Mouse (Mus musculus) brown adipose tissue, adult 24 weeks (tissue): ENCODE measurements around the gene Lrrc37a. TPM values are rescaled to one million over a fixed set of nuclear protein-coding genes. Genes with fewer than 3 reads are reported as not detected.
"Not testable (repeated sequence)": the region's sequence is repeated elsewhere in the genome, so short reads cannot be mapped to it uniquely, and the experiment has no call there.

Source experiments
- H3K27ac ChIP-seq: fragments of 200-500 bp; replicated peaks from 2 replicates; pipeline ENCODE4 v1.5.1; 2012; ENCODE audit warnings: low read depth, mild to moderate bottlenecking, low read length
- H3K4me1 ChIP-seq: fragments of 200-500 bp; 2 replicates; pipeline ENCODE4 v1.6.1; 2012; ENCODE audit warnings: low read length, mixed read lengths; ENCODE audit not compliant: control insufficient read depth, insufficient read depth, insufficient read length
- H3K4me3 ChIP-seq: fragments of 200-500 bp; 2 replicates; pipeline ENCODE4 v1.5.1; 2012; ENCODE audit warnings: low read depth, mild to moderate bottlenecking, low read length, moderate library complexity; ENCODE audit not compliant: insufficient read depth
- polyA plus RNA-seq: library from polyadenylated mRNA; stranded (reverse); fragments of >200 nt; gene quantifications from 2 replicates; pipeline ENCODE4 v1.2.4, GENCODE M21; 2012; ENCODE audit not compliant: missing spikeins, insufficient read depth, insufficient read length

Gene Lrrc37a
- not detected in 2 replicates for polyA plus RNA-seq

DNA sequence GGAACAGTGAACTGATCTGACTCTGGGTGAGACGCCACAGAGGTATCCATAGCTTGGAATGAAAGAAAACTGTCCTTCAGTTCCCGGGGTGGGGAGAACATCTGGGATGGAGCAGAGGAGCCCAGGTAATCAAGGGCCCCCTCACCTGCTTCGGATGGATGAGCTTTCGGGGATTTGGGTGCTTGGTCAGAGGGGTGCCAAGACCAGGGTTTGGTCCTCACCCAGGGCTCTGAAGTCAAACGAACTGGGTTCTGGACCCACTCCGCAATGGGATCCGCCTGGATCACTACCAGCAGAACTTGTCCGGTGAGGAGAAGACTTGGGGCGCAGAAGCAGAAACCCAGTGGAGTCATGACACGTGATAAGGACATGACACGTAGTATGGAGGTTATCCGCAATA is at the start of gene Lrrc37a:
TSS of gene Lrrc37a (minus strand) at position 101 of the 400 bp plus-strand sequence.
- Histone ChIP-seq H3K4me1 (no peaks in the 10 kb centered on the region), H3K4me3 (no peak within 1 kb of the TSS), H3K27ac (no peak within 1 kb of the TSS)

DNA sequence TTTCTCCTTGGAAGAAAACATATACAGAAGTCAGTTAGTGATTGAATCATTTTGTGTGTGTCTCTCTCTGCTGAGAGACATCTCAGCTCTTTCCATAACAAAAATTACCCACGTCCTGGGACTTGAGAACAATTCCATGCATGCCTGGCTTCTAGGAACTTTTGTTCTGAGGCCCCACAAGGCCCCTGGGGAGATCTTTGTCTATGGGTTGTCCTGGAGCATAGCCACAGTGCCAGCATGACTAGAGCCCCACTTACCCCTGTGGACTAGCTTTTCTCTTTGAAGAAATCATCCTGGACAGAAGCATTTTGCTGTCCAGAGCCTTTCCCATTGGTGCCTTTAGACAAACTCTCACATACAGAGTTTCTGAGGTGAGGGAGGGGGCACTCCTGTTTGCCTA is 30.6 kb upstream of the Lrrc37a start:
- not testable (repeated sequence) for H3K4me1 ChIP-seq, H3K27ac ChIP-seq, H3K4me3 ChIP-seq

DNA sequence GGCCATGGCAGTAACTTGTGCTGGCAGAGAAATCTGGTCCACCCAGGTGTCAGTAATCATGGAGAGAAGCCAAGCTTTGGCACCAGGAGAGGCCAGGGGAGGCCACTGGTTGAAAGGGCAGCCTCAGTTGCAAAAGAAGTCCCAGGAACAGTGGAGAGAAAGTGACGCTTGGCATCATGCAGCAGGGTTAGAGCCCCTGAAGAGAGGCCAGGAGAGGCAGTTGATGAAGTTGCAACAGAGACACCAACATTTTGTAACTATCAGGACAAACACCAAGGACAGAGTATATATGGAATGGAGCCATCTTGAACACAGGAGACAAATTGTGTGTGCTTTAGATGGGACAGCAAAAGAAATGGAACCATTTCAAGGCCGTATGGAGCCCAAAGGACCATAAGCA is 7.7 kb upstream of the Lrrc37a start:
- H3K4me1 ChIP-seq, result 0 out of 2 replicates have a peak, but pooled peaks cover 2% of the 10 kb centered on the region
- no peak overlapping the region; the same call in 1 of the 2 replicates for H3K27ac ChIP-seq
- H3K4me3 ChIP-seq, result no peak overlapping the region

DNA sequence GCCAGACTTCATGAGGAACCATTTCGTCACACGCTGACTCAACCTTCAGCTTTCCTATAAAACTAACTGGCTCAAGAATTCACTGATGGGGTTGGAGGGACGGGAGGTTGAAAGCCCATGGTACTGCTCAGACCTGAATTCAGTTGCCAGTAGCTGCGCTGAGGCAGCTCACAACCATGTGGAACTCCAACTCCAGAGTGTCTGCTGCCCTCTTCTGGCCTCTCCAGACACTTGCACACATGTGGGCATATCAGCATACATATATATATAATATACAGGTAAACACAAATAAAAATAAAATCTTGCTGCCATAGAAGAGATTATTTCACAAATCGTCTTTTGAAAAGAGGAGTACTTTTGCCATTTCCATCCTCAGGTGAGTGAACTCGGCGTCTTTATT is 40.0 kb downstream of the Lrrc37a start:
- H3K4me3 ChIP-seq, result no peak overlapping the region
- H3K4me1 ChIP-seq, result no peaks in the 10 kb centered on the region
- H3K27ac ChIP-seq, result no peak overlapping the region

DNA sequence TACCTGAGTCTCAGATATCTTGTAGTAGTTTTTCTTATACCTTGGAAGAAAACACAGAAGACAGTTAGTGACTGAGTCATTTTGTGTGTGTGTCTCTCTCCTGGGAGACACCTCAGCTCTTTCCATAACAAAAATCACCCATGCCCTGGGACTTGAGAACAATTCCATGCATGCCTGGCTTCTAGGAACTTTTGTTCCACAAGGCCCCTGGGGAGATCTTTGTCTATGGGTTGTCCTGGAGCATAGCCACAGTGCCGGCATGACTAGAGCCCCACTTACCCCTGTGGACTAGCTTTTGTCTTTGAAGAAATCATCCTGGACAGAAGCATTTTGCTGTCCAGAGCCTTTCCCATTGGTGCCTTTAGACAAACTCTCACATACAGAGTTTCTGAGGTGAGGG is 53.3 kb downstream of the Lrrc37a start:
- not testable (repeated sequence) for H3K4me3 ChIP-seq, H3K4me1 ChIP-seq, H3K27ac ChIP-seq

DNA sequence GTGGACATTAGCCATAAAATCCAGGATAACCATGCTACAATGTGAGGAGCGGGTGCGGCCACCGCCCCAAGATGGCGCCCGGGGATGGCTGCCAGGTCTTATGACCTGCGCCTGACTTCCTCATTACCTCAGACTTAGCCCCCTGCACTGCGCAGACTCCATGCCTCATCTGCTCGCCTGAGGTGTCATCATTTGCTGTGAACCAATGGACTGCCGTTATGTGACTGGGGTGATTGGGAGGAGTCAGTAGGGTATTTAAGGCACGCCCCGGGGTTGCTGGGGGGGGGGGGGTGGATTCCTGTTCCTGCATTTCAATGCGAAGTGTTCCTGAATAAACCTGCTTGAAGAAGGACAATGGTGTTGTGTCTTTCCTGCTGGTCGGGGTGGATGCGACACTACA is 54.7 kb downstream of the Lrrc37a start:
- not testable (repeated sequence) for H3K4me3 ChIP-seq, H3K27ac ChIP-seq, H3K4me1 ChIP-seq

DNA sequence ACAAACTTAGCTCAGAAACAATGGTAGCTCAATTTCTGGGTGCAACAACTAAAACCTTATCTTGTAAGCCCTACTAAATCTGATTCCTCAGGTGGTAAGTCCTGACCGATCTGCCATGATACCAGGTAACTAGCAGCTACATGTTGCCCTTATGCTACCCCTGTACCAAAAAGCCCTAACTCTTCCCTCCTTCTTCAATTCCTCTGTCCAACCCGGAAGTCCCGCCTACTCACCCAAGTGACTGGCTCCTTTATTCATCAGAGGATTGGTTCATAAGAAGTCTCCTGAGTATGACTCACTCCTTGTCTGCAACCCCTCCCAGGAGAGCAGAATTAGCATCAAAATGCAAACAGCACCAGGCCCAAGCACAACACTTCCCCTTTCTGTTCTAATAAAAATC is 60.7 kb downstream of the Lrrc37a start:
- no peaks in the 10 kb centered on the region for H3K4me1 ChIP-seq
- no peak overlapping the region for H3K4me3 ChIP-seq
- H3K27ac ChIP-seq, result 0 out of 2 replicates have a peak overlapping the region, but pooled peaks have one; percentile 17

DNA sequence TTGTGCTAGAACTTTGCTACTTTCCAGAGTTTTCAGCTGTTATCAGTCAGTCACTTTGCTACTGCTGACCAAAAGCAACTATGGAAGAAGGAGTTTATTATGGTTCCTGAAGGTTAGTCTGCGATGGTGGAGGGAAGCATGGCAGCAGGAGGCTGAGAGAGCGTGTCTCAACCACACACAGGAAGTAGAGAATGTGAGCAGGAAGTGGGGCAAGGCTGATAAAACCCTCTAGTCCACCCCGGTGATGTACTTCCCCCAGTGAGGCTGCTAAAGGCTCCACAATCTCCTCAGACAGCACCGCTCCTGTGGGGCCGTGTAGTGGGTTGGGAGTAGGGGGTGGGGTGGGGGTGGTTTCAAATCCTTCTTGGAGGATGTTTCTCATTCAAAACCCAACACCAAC is 68.1 kb downstream of the Lrrc37a start:
- Histone ChIP-seq H3K27ac (no peak overlapping the region), H3K4me3 (no peak overlapping the region), H3K4me1 (no peaks in the 10 kb centered on the region)

DNA sequence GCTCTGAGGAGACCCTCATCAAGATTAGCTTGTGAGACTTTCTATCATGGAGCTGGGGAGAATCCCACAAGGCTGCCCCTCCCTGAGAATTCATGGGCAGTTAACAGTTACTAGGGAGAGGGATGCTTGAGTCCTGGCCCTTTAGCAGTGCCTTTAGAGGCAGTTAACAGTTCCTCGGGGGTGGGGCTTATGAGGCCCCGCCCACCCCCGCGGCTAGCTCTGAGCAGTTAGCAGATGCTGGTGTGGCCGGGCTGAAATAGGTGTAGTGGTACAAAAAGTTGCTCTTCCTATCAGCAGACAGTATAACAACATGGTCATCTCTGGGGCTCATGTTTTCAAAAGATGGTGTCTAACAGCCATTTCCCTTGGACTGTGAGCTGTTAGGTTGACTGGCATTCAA is 79.4 kb downstream of the Lrrc37a start:
- H3K4me1 ChIP-seq, result 0 out of 2 replicates have a peak, but pooled peaks cover 2% of the 10 kb centered on the region
- no peak overlapping the region for H3K4me3 ChIP-seq
- no peak overlapping the region for H3K27ac ChIP-seq

DNA sequence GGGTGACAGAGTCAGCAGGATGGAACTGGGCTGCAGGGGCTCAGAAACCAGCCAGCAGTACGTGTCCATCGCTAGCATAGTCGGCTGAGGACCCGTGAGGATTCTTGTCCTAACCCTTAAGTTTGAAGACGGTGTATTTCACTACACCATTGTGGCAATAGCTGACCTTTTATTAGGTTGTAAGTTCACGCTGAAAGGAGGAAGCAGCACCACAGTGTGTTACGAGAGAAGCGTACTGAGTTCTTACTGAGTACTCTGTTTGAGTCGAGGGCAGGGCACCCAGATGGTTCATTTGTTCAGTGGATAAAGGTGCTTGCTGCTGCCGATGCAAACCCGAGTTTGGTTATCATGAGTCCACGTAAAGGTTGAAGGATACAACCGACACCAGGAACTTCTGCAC is 84.7 kb downstream of the Lrrc37a start:
- Histone ChIP-seq H3K4me3 (no peak overlapping the region), H3K27ac (no peak overlapping the region), H3K4me1 (no peaks in the 10 kb centered on the region; the same call in 1 of the 2 replicates)

DNA sequence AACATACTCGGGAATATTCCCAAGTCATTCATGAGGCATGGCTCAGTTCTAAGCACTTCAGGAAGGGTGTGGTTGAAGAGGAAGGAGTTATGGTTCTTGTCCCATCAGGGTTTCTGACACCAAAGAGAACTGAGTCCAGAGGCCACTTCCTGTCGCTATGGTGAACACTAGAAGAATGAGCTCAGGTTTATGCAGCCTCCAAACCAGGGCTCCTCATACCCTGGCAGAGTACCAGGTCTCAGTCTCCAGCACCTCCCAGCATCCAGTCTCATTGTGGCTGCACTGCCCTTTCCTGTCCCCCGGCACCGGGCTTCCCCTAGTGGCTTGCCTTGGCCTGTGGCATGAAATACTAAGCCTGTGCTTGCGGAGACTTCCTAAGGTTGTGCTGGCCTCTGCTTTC is 85.2 kb downstream of the Lrrc37a start:
- Histone ChIP-seq H3K27ac (no peak overlapping the region), H3K4me3 (no peak overlapping the region)

DNA sequence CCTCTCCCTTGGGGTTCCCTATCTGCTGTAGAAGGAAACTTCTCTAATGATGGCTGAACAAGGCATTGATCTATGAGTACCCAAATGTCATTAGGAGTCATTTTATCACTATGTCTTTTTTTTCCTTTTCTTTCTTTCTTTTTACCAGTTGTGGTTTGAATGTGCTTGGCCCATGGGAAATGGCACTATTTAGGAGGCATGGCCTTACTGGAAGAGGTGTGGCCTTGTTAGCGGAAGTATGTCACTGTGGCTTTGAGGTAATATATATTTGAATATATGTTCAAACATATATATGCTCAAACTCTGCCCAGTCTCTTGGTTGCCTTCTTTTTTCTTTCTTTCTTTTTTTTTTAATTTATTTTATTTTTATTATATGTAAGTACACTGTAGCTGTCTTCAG is 90.9 kb downstream of the Lrrc37a start:
- H3K4me3 ChIP-seq, result no peak overlapping the region
- 0 out of 2 replicates have a peak overlapping the region, but pooled peaks have one; percentile 13 for H3K27ac ChIP-seq
- peaks cover 7% of the 10 kb centered on the region; the same call in 1 of the 2 replicates for H3K4me1 ChIP-seq

More for the DNA sequence above, 85.2 kb downstream of the Lrrc37a start:
- H3K4me1 ChIP-seq, result no peaks in the 10 kb centered on the region; the same call in 1 of the 2 replicates

DNA sequence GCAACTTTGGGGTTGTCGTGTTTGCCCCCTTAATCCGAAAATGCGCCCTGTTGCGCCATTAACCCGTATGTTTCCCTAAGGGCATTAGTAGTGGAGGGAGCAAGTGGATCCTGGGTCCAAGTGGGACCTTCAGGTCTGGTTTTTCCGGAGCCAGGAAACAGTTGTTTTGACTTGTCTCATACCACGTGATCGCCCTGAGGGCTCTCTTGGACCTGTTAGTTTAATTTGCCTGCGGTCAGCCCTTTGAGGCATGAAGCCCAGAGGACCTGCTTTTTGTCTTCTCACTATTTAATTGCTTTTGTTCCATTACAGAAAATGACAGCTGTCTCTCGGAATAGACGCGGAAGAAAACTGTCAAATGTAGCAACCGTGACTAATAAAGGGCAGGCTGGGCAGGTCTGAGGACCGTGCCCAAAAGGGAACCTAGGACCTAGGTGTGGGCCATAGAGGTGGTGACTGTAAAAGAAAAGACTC is 91.4 kb downstream of the Lrrc37a start:
- peaks cover 7% of the 10 kb centered on the region; the same call in 1 of the 2 replicates for H3K4me1 ChIP-seq
- peak overlapping the region; percentile 70 for H3K4me3 ChIP-seq
- peak overlapping the region; percentile 68 for H3K27ac ChIP-seq

DNA sequence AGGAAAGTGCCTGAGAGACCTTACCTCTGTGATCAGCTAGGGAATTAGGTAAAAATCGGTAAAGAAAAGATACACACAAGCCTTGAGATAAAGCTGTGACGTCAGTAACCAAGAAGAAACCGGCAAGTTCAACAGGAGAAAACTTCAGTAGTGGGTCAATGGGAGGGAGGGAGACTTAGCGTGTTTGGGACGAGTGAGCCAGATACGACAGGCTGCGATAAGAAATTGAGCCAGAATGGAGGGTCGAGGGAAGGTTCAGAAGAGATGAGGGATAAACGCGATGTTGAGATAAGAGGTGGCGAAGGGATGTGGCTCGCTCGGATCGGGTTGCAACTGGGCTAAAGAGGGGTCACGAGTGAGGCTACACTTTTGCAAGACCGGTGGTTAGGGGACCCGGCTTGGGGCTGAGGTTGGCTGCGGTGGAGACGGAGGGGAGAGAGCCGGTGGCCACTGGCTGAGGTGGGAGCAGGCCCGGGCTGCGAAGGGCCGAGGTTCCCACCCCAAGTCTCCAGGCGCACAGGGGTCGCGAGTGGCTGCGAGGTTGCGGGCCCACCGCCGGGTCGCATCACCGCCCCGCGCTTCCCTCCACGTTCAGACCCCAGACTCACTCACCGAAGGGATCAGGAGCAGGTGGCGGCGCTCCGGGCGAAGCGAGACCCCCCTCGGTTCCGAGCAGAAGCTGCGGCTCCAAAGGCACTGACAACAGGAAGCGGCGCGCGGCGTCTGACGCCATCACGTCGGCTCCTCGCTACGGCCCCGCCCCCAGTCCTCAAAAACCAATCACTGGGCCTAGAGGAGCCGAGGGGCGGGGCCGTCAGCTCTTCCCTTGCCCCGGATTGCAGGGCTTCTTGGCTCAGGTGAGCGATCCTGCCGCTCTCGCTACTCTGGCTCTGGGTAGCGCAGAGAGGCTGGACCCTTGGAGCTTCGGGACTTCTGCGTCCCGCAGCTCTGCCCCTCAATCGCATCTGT is 92.1 kb downstream of the Lrrc37a start, which contains the start of gene Plekhm1:
TSS of gene Plekhm1 (minus strand) at position 707 of the 969 bp plus-strand sequence.
- peak within 1 kb of the TSS; percentile 68 for H3K27ac ChIP-seq
- H3K4me3 ChIP-seq, result peak within 1 kb of the TSS; percentile 85
- H3K4me1 ChIP-seq, result peaks cover 11% of the 10 kb centered on the region

DNA sequence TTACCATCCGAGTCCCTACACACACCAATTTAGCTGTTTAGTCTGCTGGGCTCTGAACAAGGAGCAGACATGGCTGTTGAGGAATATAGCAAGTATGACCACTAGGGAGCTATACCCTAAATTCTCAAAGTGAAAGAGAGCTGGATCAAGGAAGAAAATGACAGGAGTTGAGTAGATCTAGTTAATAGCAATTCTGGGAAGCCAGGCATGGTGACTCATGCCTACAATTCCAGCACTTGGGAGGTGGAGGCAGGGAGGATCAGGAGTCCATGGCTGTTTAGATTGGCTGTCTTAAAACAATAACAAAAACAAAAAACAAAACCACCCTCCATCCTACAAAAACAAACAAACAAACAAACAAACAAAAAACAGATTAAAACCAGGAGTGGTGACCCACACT is 93.1 kb downstream of the Lrrc37a start:
- Histone ChIP-seq H3K4me1 (peaks cover 12% of the 10 kb centered on the region), H3K27ac (peak overlapping the region; percentile 15; the same call in 1 of the 2 replicates), H3K4me3 (peak overlapping the region; percentile 17; the same call in 1 of the 2 replicates)
